Mouse (Mus musculus): ENCODE results near the gene Olfr372.

GRCm38 (mm10) chr8:72042493-72042892 lies 1.5 kb downstream of the Olfr372 start:
- TF ChIP-seq MAX (IDR thresholded peaks at IDR 0.05; ENCODE audit: low read depth) (no peak), POLR2A (IDR thresholded peaks at IDR 0.05; ENCODE audit: insufficient read length, low read depth) (no peak), CEBPB (IDR thresholded peaks at IDR 0.05; ENCODE audit: insufficient read depth, poor library complexity, severe bottlenecking) (no peak), USF1 (IDR thresholded peaks at IDR 0.05; ENCODE audit: low read depth) (no peak), TCF12 (IDR thresholded peaks at IDR 0.05; ENCODE audit: insufficient read depth, poor library complexity, severe bottlenecking) (no peak), MYOG (IDR thresholded peaks at IDR 0.05; ENCODE audit: control insufficient read depth in 1 of 3, insufficient read depth in 1 of 3, insufficient read length in 2 of 3, low read depth in 2 of 3) (no peak), POLR2AphosphoS2 (IDR thresholded peaks at IDR 0.05; ENCODE audit: insufficient read length, low read depth) (no peak), E2F4 (IDR thresholded peaks at IDR 0.05; ENCODE audit: insufficient read depth) (no peak)

Data from myocyte (in vitro differentiated cells).